Mouse (Mus musculus) midbrain, embryonic 13.5 days (tissue): Measurements from ENCODE around the gene Mpp3. TPM values are rescaled to one million over a fixed set of nuclear protein-coding genes. Genes with fewer than 3 reads are reported as not detected.

Experiments used
- ATAC-seq: fragments of 200-750 bp; cut with Nextera tagmentation; 2 replicates; pipeline ENCODE4 v1.8.0; 2017; ENCODE audit warnings: mild to moderate bottlenecking, moderate TSS enrichment, moderate library complexity
- H3K27ac ChIP-seq: fragments of 300-500 bp; sonication (generic); 2 replicates; pipeline ENCODE4 v1.5.1; 2015; ENCODE audit warnings: inconsistent platforms, mild to moderate bottlenecking, moderate library complexity
- H3K27me3 ChIP-seq: fragments of 300-500 bp; sonication (generic); 2 replicates; pipeline ENCODE4 v1.6.1; 2015; ENCODE audit warnings: mild to moderate bottlenecking, inconsistent platforms
- H3K36me3 ChIP-seq: fragments of 300-500 bp; sonication (generic); 2 replicates; pipeline ENCODE4 v1.6.1; 2015; ENCODE audit warnings: mild to moderate bottlenecking, inconsistent platforms
- H3K4me1 ChIP-seq: fragments of 300-500 bp; sonication (generic); replicated peaks from 2 replicates; pipeline ENCODE4 v1.6.1; 2015; ENCODE audit warnings: inconsistent platforms
- H3K4me2 ChIP-seq: fragments of 300-500 bp; sonication (generic); replicated peaks from 2 replicates; pipeline ENCODE4 v1.6.1; 2015; ENCODE audit warnings: moderate library complexity, mild to moderate bottlenecking, inconsistent platforms
- H3K4me3 ChIP-seq: fragments of 300-500 bp; sonication (generic); replicated peaks from 2 replicates; pipeline ENCODE4 v1.5.1; 2015; ENCODE audit warnings: mild to moderate bottlenecking, inconsistent platforms
- H3K9ac ChIP-seq: fragments of 300-500 bp; sonication (generic); replicated peaks from 2 replicates; pipeline ENCODE4 v1.6.1; 2015; ENCODE audit warnings: mild to moderate bottlenecking, inconsistent platforms
- H3K9me3 ChIP-seq: fragments of 300-500 bp; sonication (generic); 2 replicates; pipeline ENCODE4 v1.6.1; 2016; ENCODE audit warnings: mild to moderate bottlenecking, inconsistent platforms
- WGBS: fragments of 180-500 bp; shearing (Covaris S2); methylation state at CpG from one replicate; pipeline ENCODE4 v1.1.7; 2015; 5-methylcytosine and 5-hydroxymethylcytosine counted together
- polyA plus RNA-seq: library from polyadenylated mRNA; unstranded; fragments of >200 nt; fragmentation: Nextera tagmentation; extraction: Ambion mirVana; gene quantifications from 2 replicates; pipeline ENCODE4 v1.2.1, GENCODE M21; 2015

Gene Mpp3
- polyA plus RNA-seq, 1 experiment from 2014 or later: 45.3 TPM

- 43% methylated on average over 3 of the region's 3 CpGs for WGBS
- no peak for ATAC-seq
- H3K27ac ChIP-seq: no peak overlapping the region
Observed at GRCm38 (mm10) chr11:101971410-101971809, 56.9 kb downstream of the Mpp3 start.

GRCm38 (mm10) chr11:101969835-101970234, 58.4 kb downstream of the Mpp3 start:
- Histone ChIP-seq H3K4me1 (peaks cover 18% of the 10 kb centered on the region), H3K4me3 (no peak overlapping the region), H3K4me2 (no peak overlapping the region), H3K9me3 (no peaks in the 10 kb centered on the region), H3K9ac (no peak overlapping the region), H3K27me3 (peaks cover 35% of the 10 kb centered on the region), H3K36me3 (no peaks in the 10 kb centered on the region), H3K27ac (no peak overlapping the region)
- WGBS: 78% methylated on average over 13 of the region's 13 CpGs
- ATAC-seq: no peak

More at GRCm38 (mm10) chr11:101971410-101971809, 56.9 kb downstream of the Mpp3 start:
- Histone ChIP-seq H3K27me3 (peaks cover 20% of the 10 kb centered on the region), H3K4me3 (no peak overlapping the region), H3K9ac (no peak overlapping the region), H3K4me2 (no peak overlapping the region), H3K9me3 (no peaks in the 10 kb centered on the region), H3K4me1 (peaks cover 16% of the 10 kb centered on the region), H3K36me3 (no peaks in the 10 kb centered on the region)

GRCm38 (mm10) chr11:101968791-101969190, 59.5 kb downstream of the Mpp3 start:
- Histone ChIP-seq H3K9me3 (no peaks in the 10 kb centered on the region), H3K27ac (no peak overlapping the region), H3K36me3 (no peaks in the 10 kb centered on the region), H3K4me2 (no peak overlapping the region), H3K4me1 (peaks cover 29% of the 10 kb centered on the region), H3K27me3 (peaks cover 46% of the 10 kb centered on the region), H3K4me3 (no peak overlapping the region), H3K9ac (no peak overlapping the region)
- ATAC-seq: peak; percentile 78
- WGBS: 0% methylated on average over 5 of the region's 5 CpGs

GRCm38 (mm10) chr11:101968311-101968710, 60.0 kb downstream of the Mpp3 start:
- no peak overlapping the region for H3K4me3 ChIP-seq
- H3K4me2 ChIP-seq: no peak overlapping the region
- 14% methylated on average over 7 of the region's 7 CpGs for WGBS
- peaks cover 51% of the 10 kb centered on the region for H3K27me3 ChIP-seq
- peaks cover 34% of the 10 kb centered on the region for H3K4me1 ChIP-seq
- no peak overlapping the region for H3K27ac ChIP-seq
- ATAC-seq: no peak
- no peaks in the 10 kb centered on the region for H3K9me3 ChIP-seq
- H3K36me3 ChIP-seq: no peaks in the 10 kb centered on the region
- no peak overlapping the region for H3K9ac ChIP-seq

- H3K9ac ChIP-seq: no peak within 1 kb of the TSS
- H3K4me1 ChIP-seq: peaks cover 41% of the 10 kb centered on the region
- no peaks in the 10 kb centered on the region for H3K36me3 ChIP-seq
- no peak within 1 kb of the TSS for H3K27ac ChIP-seq
- H3K4me2 ChIP-seq: no peak within 1 kb of the TSS
- H3K9me3 ChIP-seq: no peaks in the 10 kb centered on the region
- H3K4me3 ChIP-seq: no peak within 1 kb of the TSS
- WGBS: 27% methylated on average over 10 of the region's 10 CpGs
- ATAC-seq: no peak
- peaks cover 63% of the 10 kb centered on the region for H3K27me3 ChIP-seq
Observed at GRCm38 (mm10) chr11:101966965-101967614, 61.2 kb downstream of the Mpp3 start, which contains the start of gene Sost. Sost (minus strand) TSS chr11:101967015.

- ATAC-seq: no peak
- Histone ChIP-seq H3K9ac (no peak overlapping the region), H3K4me1 (peaks cover 41% of the 10 kb centered on the region), H3K36me3 (no peaks in the 10 kb centered on the region), H3K4me3 (no peak overlapping the region), H3K9me3 (no peaks in the 10 kb centered on the region), H3K27me3 (peaks cover 78% of the 10 kb centered on the region), H3K4me2 (no peak overlapping the region), H3K27ac (no peak overlapping the region)
- 9% methylated on average over 2 of the region's 2 CpGs for WGBS
Observed at GRCm38 (mm10) chr11:101965553-101965952, 62.7 kb downstream of the Mpp3 start.

GRCm38 (mm10) chr11:101964647-101965046, 63.6 kb downstream of the Mpp3 start:
- H3K9ac ChIP-seq: no peak overlapping the region
- no peaks in the 10 kb centered on the region for H3K9me3 ChIP-seq
- no peak overlapping the region for H3K27ac ChIP-seq
- no peaks in the 10 kb centered on the region for H3K36me3 ChIP-seq
- peaks cover 87% of the 10 kb centered on the region for H3K27me3 ChIP-seq
- 3% methylated on average over 8 of the region's 8 CpGs for WGBS
- peak overlapping the region; percentile 90; the same call in 1 of the 2 replicates for H3K4me2 ChIP-seq
- no peak for ATAC-seq
- H3K4me1 ChIP-seq: peaks cover 41% of the 10 kb centered on the region
- H3K4me3 ChIP-seq: peak overlapping the region; percentile 59; the same call in 1 of the 2 replicates

GRCm38 (mm10) chr11:101963473-101964291, 64.6 kb downstream of the Mpp3 start:
- Histone ChIP-seq H3K4me2 (peak overlapping the region; percentile 90), H3K9me3 (no peaks in the 10 kb centered on the region), H3K9ac (peak overlapping the region; percentile 70), H3K36me3 (no peaks in the 10 kb centered on the region), H3K27ac (no peak overlapping the region), H3K4me1 (peaks cover 41% of the 10 kb centered on the region), H3K4me3 (peak overlapping the region; percentile 59), H3K27me3 (peaks cover 94% of the 10 kb centered on the region)
- peak; percentile 51 for ATAC-seq
- WGBS: under 1% methylated on average over 78 of the region's 78 CpGs

- Histone ChIP-seq H3K36me3 (no peaks in the 10 kb centered on the region), H3K4me1 (peaks cover 34% of the 10 kb centered on the region), H3K9ac (peak overlapping the region; percentile 70; the same call in 1 of the 2 replicates), H3K4me2 (peak overlapping the region; percentile 90), H3K9me3 (no peaks in the 10 kb centered on the region), H3K27ac (no peak overlapping the region), H3K27me3 (peaks cover 90% of the 10 kb centered on the region), H3K4me3 (peak overlapping the region; percentile 59)
- 0 out of 2 replicates have a peak, but pooled peaks have one; percentile 29 for ATAC-seq
- WGBS: 2% methylated on average over 11 of the region's 11 CpGs
Observed at GRCm38 (mm10) chr11:101963043-101963442, 65.2 kb downstream of the Mpp3 start.

- no peak overlapping the region for H3K9ac ChIP-seq
- 69% methylated on average over 5 of the region's 5 CpGs for WGBS
- no peak overlapping the region for H3K4me2 ChIP-seq
- no peak overlapping the region for H3K27ac ChIP-seq
- no peaks in the 10 kb centered on the region for H3K36me3 ChIP-seq
- no peak overlapping the region for H3K4me3 ChIP-seq
- H3K4me1 ChIP-seq: peaks cover 9% of the 10 kb centered on the region
- H3K9me3 ChIP-seq: no peaks in the 10 kb centered on the region
- H3K27me3 ChIP-seq: peaks cover 52% of the 10 kb centered on the region
- ATAC-seq: no peak
Observed at GRCm38 (mm10) chr11:101957476-101957875, 70.8 kb downstream of the Mpp3 start.

- Histone ChIP-seq H3K9me3 (no peaks in the 10 kb centered on the region), H3K27me3 (peaks cover 36% of the 10 kb centered on the region), H3K4me3 (no peak overlapping the region), H3K36me3 (no peaks in the 10 kb centered on the region), H3K4me2 (no peak overlapping the region), H3K27ac (no peak overlapping the region), H3K4me1 (peaks cover 14% of the 10 kb centered on the region), H3K9ac (no peak overlapping the region)
- 79% methylated on average over 4 of the region's 4 CpGs for WGBS
- ATAC-seq: no peak
Observed at GRCm38 (mm10) chr11:101953441-101953840, 74.8 kb downstream of the Mpp3 start.
